Mouse (Mus musculus) MEL (cell line): ENCODE data around the gene Cep68.

Experiments used
- CHD1 ChIP-seq: IDR thresholded peaks from 2 replicates; pipeline ENCODE4 v1.6.1; 2012; ENCODE audit warnings: low read depth, mild to moderate bottlenecking, inconsistent platforms, low read length, improper control_type of control experiment
- CTCF ChIP-seq, 3 experiments: IDR thresholded peaks in 2 of 3; conservative IDR thresholded peaks in 1 of 3; 2 replicates each; pipeline ENCODE4 v1.5.1; 2011 to 2012; ENCODE audit warnings: low read length in 3 of 3, low read depth in 2 of 3, mild to moderate bottlenecking in 2 of 3, improper control_type of control experiment in 1 of 3, inconsistent platforms in 1 of 3, mixed read lengths in 1 of 3, moderate library complexity in 1 of 3; ENCODE audit not compliant: control insufficient read depth in 1 of 3, insufficient read depth in 1 of 3, poor library complexity in 1 of 3, severe bottlenecking in 1 of 3
- EP300 ChIP-seq, 2 experiments: IDR thresholded peaks; 2 replicates each; pipeline ENCODE4 v1.6.1; 2011; ENCODE audit warnings: improper control_type of control experiment in 2 of 2, low read length in 2 of 2, low read depth in 1 of 2, mild to moderate bottlenecking in 1 of 2
- JUND ChIP-seq: IDR thresholded peaks from 2 replicates; pipeline ENCODE4 v1.6.1; 2011; ENCODE audit warnings: low read depth, mild to moderate bottlenecking, improper control_type of control experiment, low read length
- MAFK ChIP-seq: IDR thresholded peaks from 2 replicates; pipeline ENCODE4 v1.6.1; 2011; ENCODE audit warnings: low read depth, mild to moderate bottlenecking, low read length, improper control_type of control experiment, borderline replicate concordance
- POLR2A ChIP-seq, 2 experiments: IDR thresholded peaks; 2 replicates each; pipeline ENCODE4 v1.6.1; 2011 to 2012; ENCODE audit warnings: low read length in 2 of 2, mild to moderate bottlenecking in 2 of 2, control low read depth in 1 of 2, improper control_type of control experiment in 1 of 2, low read depth in 1 of 2, moderate library complexity in 1 of 2; ENCODE audit not compliant: control insufficient read depth in 1 of 2, insufficient read depth in 1 of 2, poor library complexity in 1 of 2
- POLR2AphosphoS2 ChIP-seq: IDR thresholded peaks from 2 replicates; pipeline ENCODE4 v1.6.1; 2011; ENCODE audit warnings: low read length, improper control_type of control experiment
- TAL1 ChIP-seq: IDR thresholded peaks from 2 replicates; pipeline ENCODE4 v1.6.1; 2012; ENCODE audit warnings: mild to moderate bottlenecking, inconsistent platforms, low read length, moderate library complexity, mixed read lengths
- TCF12 ChIP-seq: IDR thresholded peaks from 2 replicates; pipeline ENCODE4 v1.6.1; 2014; ENCODE audit warnings: low read depth, mild to moderate bottlenecking, inconsistent platforms, low read length, improper control_type of control experiment, moderate library complexity
- USF1 ChIP-seq: IDR thresholded peaks from 2 replicates; pipeline ENCODE4 v1.6.1; 2014; ENCODE audit warnings: low read depth, mild to moderate bottlenecking, inconsistent platforms, low read length, improper control_type of control experiment, moderate library complexity
- USF2 ChIP-seq, 2 experiments: IDR thresholded peaks; 2 replicates each; pipeline ENCODE4 v1.6.1; 2011 to 2012; ENCODE audit warnings: improper control_type of control experiment in 2 of 2, low read length in 2 of 2, borderline replicate concordance in 1 of 2, inconsistent platforms in 1 of 2, low read depth in 1 of 2, mild to moderate bottlenecking in 1 of 2; ENCODE audit not compliant: insufficient read depth in 1 of 2
- ZC3H11A ChIP-seq: IDR thresholded peaks from 2 replicates; pipeline ENCODE4 v1.6.1; 2012; ENCODE audit warnings: low read depth, mild to moderate bottlenecking, inconsistent platforms, low read length, improper control_type of control experiment
- ZMIZ1 ChIP-seq: IDR thresholded peaks from 2 replicates; pipeline ENCODE4 v1.6.1; 2012; ENCODE audit warnings: low read depth, mild to moderate bottlenecking, inconsistent platforms, low read length, improper control_type of control experiment, moderate library complexity
- ZNF384 ChIP-seq: IDR thresholded peaks from 2 replicates; pipeline ENCODE4 v1.6.1; 2012; ENCODE audit warnings: low read depth, mild to moderate bottlenecking, inconsistent platforms, low read length, improper control_type of control experiment

DNA sequence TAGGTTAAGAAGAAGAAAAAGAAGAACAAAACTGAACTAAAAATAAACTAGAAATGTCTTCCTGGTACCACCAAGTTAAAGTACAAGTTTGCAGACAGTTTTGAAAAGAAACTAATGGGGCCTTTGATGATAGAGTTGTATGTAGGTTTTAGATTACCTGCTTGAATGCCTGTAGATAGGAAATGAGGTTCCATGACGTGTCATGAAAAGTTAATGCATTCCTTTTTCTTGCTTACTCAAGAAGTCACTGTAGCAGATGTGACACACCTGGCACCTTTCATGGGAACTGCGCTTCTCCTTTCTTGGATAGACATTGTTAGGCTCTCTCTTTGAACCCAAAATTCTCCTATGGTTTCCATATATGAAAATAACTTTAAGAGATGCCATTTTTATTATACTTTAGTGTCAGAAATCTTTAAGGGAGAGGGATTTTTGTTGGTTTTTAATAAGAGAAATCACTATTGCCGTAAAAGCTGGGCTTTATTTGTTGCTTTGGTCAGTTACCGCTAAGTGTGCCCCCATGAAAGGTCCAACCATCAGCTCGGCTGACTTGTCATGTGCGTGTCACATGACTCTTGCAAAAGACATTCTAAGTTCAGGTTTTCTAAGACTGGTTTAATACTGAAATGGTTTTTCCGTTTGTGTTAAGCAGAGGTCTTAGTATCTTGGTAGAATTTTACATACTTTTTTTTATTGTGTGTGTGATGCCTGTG is 46.8 kb downstream of the Cep68 start:
- no peak for TF ChIP-seq CTCF (IDR thresholded peaks at IDR 0.05 in 2 of 3, conservative IDR thresholded peaks at IDR 0.05 in 1 of 3; ENCODE audit: control insufficient read depth in 1 of 3, insufficient read depth in 1 of 3, low read depth in 2 of 3, low read length in 3 of 3, poor library complexity in 1 of 3, severe bottlenecking in 1 of 3)
- TF ChIP-seq POLR2AphosphoS2 = no peak
- TF ChIP-seq USF2 (IDR thresholded peaks at IDR 0.05; ENCODE audit: borderline replicate concordance in 1 of 2, insufficient read depth in 1 of 2, low read depth in 1 of 2, low read length in 2 of 2) = peak in 1 of 2 experiments; percentile 80; a peak in 2 of 4 replicates
- no peak for TF ChIP-seq ZMIZ1
- TF ChIP-seq TAL1 = no peak
- TF ChIP-seq USF1 = peak; percentile 91
- TF ChIP-seq MAFK = no peak
- no peak for TF ChIP-seq ZNF384
- no peak for TF ChIP-seq JUND
- no peak for TF ChIP-seq POLR2A (IDR thresholded peaks at IDR 0.05; ENCODE audit: control insufficient read depth in 1 of 2, insufficient read depth in 1 of 2, low read depth in 1 of 2, low read length in 2 of 2, poor library complexity in 1 of 2)
- TF ChIP-seq TCF12 = no peak
- TF ChIP-seq CHD1 = 0 out of 2 replicates have a peak, but pooled peaks have one; percentile 73
- 0 out of 4 replicates have a peak, but pooled peaks of 1 of the 2 experiments have one; percentile 9 for TF ChIP-seq EP300 (IDR thresholded peaks at IDR 0.05; ENCODE audit: low read depth in 1 of 2, low read length in 2 of 2)
- no peak; the same call in 1 of the 2 replicates for TF ChIP-seq ZC3H11A
